Mouse (Mus musculus): ENCODE measurements around the gene Ptrhd1. TPM values are rescaled to one million over a fixed set of nuclear protein-coding genes. Genes with fewer than 3 reads are reported as not detected.

The Ptrhd1 gene
- polyA plus RNA-seq, 1 experiment: 12.2 TPM

GRCm38 (mm10) chr12:4285186-4285585, 51.4 kb downstream of the Ptrhd1 start:
- Histone ChIP-seq H3K27ac (replicated peaks; ENCODE audit: low read depth, low read length) (no peak overlapping the region), H3K4me3 (ENCODE audit: insufficient read depth, low read depth, low read length) (no peak overlapping the region), H3K4me1 (ENCODE audit: control insufficient read depth, insufficient read depth, insufficient read length, low read length) (no peaks in the 10 kb centered on the region)

Other genes starting within 250 kb of the Ptrhd1 start
- gene Efr3b, start 195.1 kb upstream of the Ptrhd1 start, polyA plus RNA-seq (2012; ENCODE audit: insufficient read depth, insufficient read length, missing spikeins): 2.3 and 3.3 TPM in 2 replicates
- 1.8 and 3.5 TPM in 2 replicates for gene Dnajc27, start 151.4 kb upstream of the Ptrhd1 start, polyA plus RNA-seq (2012; ENCODE audit: insufficient read depth, insufficient read length, missing spikeins)
- 28.5 and 35.8 TPM in 2 replicates for gene Adcy3, start 100.9 kb upstream of the Ptrhd1 start, polyA plus RNA-seq (2012; ENCODE audit: insufficient read depth, insufficient read length, missing spikeins)
- gene Cenpo, start 267 bp downstream of the Ptrhd1 start, polyA plus RNA-seq (2012; ENCODE audit: insufficient read depth, insufficient read length, missing spikeins): 5.7 and 6.5 TPM in 2 replicates
- gene Ncoa1, start 243.2 kb downstream of the Ptrhd1 start, polyA plus RNA-seq (2012; ENCODE audit: insufficient read depth, insufficient read length, missing spikeins): 25.2 and 32.9 TPM in 2 replicates

Data from brown adipose tissue, adult 24 weeks (tissue).